Comparison of ENCODE assay signal across 18 mouse cellular contexts in the genomic region with DNA sequence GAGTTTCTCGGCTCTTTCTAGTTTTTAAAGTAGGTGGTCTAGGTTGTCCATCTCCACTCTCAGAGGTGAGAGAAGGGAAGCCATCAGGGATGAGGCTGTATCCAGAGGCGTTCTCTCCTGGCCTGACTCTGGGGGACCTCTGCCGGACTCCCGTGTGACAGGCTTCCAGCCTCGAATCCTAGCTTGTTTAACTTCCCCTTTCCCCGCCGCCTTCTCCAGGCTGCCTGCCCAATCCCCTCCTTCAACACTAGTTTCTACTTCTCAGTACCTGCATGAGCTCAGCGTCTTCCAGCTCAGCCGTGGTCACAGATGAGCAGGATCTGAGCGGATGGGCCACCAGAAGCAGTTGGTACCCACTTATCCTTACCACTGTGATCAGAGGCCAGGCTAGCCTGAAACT. TPM values are rescaled to one million over a fixed set of nuclear protein-coding genes. Genes with fewer than 3 reads are reported as not detected.
DNase-seq lines count a peak whose midpoint lies in the region; ATAC-seq and TF ChIP-seq lines count a peak whose summit lies in the region.
"Had no signal": no experiment of that assay in that cellular context is flagged by ENCODE, and none has a peak within 500 bp of the region (broad histone marks: within the 10 kb centered on the region; RNA-seq: fewer than 3 reads in every experiment).

No protein-coding gene starts in this region.

- H3K27ac ChIP-seq in heart, embryonic 12.5 days (ENCODE audit: poor library complexity, severe bottlenecking): peak overlapping the region; percentile 91
- H3K27ac ChIP-seq in kidney, adult 2 months (ENCODE audit: insufficient read depth, low read depth, low read length): 0 out of 2 replicates have a peak overlapping the region, but pooled peaks have one; percentile 4
- H3K27ac ChIP-seq: forebrain, embryonic 12.5 days; hindbrain, embryonic 12.5 days; left cerebral cortex, adult 2 months; liver, embryonic 14.5 days; midbrain, embryonic 10.5 days had no signal

- no peak for ATAC-seq in heart, embryonic 12.5 days (ENCODE audit: insufficient number of reproducible peaks, low FRiP score)
- peak; percentile 79 for ATAC-seq in granulocyte monocyte progenitor cell, adult 5-6 weeks (replicated peaks; ENCODE audit: poor library complexity, severe bottlenecking)
- ATAC-seq: inflammation-experienced regulatory T-cells, adult 6 months had no signal

- intact Hi-C loops in heart, postnatal 14 days (cut with DNase I): no loop called here

- 0 out of 2 replicates have a peak overlapping the region, but pooled peaks have one; percentile 11 for H3K4me2 ChIP-seq in heart, embryonic 12.5 days
- H3K4me2 ChIP-seq: forebrain, embryonic 12.5 days; hindbrain, embryonic 12.5 days had no signal

- no peak for DNase-seq in heart, postnatal 14 days
- DNase-seq in kidney, adult 2 months: no peak
- no peak for DNase-seq in kidney, adult 8-10 months
- DNase-seq in MEL-GATA-1-ER (ENCODE audit: extremely low read depth, low read depth): peak; percentile 9
- DNase-seq in spleen, adult 12 weeks (ENCODE audit: low spot score): no peak
- DNase-seq: B cell, adult 2 months; cerebellum, adult 8-10 months; gastrocnemius, postnatal 10 days; layer of hippocampus, adult 9-11 months; right cerebral cortex, postnatal 4 days had no signal

- peak overlapping the region; percentile 30 for H3K9ac ChIP-seq in heart, embryonic 12.5 days
- H3K9ac ChIP-seq: forebrain, embryonic 12.5 days; hindbrain, embryonic 12.5 days; liver, embryonic 14.5 days had no signal

- WGBS in heart, embryonic 12.5 days: 55% methylated on average over 10 of the region's 10 CpGs
- WGBS in kidney, adult 2 months: 77% methylated on average over 10 of the region's 10 CpGs

- H3K4me1 ChIP-seq in heart, embryonic 12.5 days (replicated peaks): peaks cover 100% of the 10 kb centered on the region
- peaks cover 24% of the 10 kb centered on the region for H3K4me1 ChIP-seq in kidney, adult 2 months (ENCODE audit: control insufficient read depth, insufficient read depth, low read length)

- TF ChIP-seq CTCF in kidney, adult 2 months (conservative IDR thresholded peaks at IDR 0.05; ENCODE audit: insufficient read depth, insufficient read length, low read depth, low read length): no peak

- 0 out of 2 replicates have a peak, but pooled peaks cover 3% of the 10 kb centered on the region for H3K27me3 ChIP-seq in heart, embryonic 12.5 days (replicated peaks)
- no peaks in the 10 kb centered on the region for H3K27me3 ChIP-seq in kidney, adult 2 months (replicated peaks; ENCODE audit: control insufficient read depth, insufficient read depth, low read length)

- no peak overlapping the region for H3K4me3 ChIP-seq in heart, embryonic 12.5 days
- H3K4me3 ChIP-seq in kidney, adult 2 months (ENCODE audit: insufficient read depth, low read depth, low read length): no peak overlapping the region
- H3K4me3 ChIP-seq: forebrain, embryonic 12.5 days; hindbrain, embryonic 12.5 days; left cerebral cortex, adult 2 months; midbrain, embryonic 10.5 days had no signal

- no peaks in the 10 kb centered on the region for H3K9me3 ChIP-seq in heart, embryonic 12.5 days (replicated peaks)
- H3K9me3 ChIP-seq: forebrain, embryonic 12.5 days; hindbrain, embryonic 12.5 days; midbrain, embryonic 10.5 days had no signal

- H3K36me3 ChIP-seq in heart, embryonic 12.5 days: no peaks in the 10 kb centered on the region
- no peaks in the 10 kb centered on the region for H3K36me3 ChIP-seq in kidney, adult 2 months (ENCODE audit: control insufficient read depth, insufficient read depth, low read length)
- H3K36me3 ChIP-seq: forebrain, embryonic 12.5 days; hindbrain, embryonic 12.5 days; midbrain, embryonic 10.5 days had no signal

- no peak for TF ChIP-seq POLR2A in kidney, adult 2 months (IDR thresholded peaks at IDR 0.05; ENCODE audit: low read depth, low read length)

RNA-seq across cellular contexts. Expression of a gene that starts 31.3 kb away (rescaled TPM):
- 55.6 and 62.5 TPM in 2 replicates for polyA plus RNA-seq in heart, embryonic 12.5 days (2016; fragmentation: Nextera tagmentation; extraction: Ambion mirVana)
- total RNA-seq in heart, postnatal 14 days (2021): 10 to 100 TPM; 51.1 to 55.8 TPM
- polyA plus RNA-seq in kidney, adult 2 months (2012; rRNA removed): 32.9 and 42.9 TPM in 2 replicates
- total RNA-seq in granulocyte monocyte progenitor cell, adult 5-6 weeks (2014; fragmentation: Nextera tagmentation): 3.6 and 8.0 TPM in 2 replicates
- 3.0 and 3.9 TPM in 2 replicates for total RNA-seq in granulocyte monocyte progenitor cell, adult 5-6 weeks (2017)

Comparison
In these comparisons a context has a peak if more than half of its experiments do, and no peak if none do; other contexts are left out.
1. RNA of a gene that starts 31.3 kb away (total RNA-seq): 51.1 to 55.8 TPM in heart, postnatal 14 days; 3.0 to 8.0 TPM in granulocyte monocyte progenitor cell, adult 5-6 weeks; every median in the first group is over 4 times any median in the second.